Mouse (Mus musculus) heart, postnatal 10 days (tissue): ENCODE results near the gene Tmem208. TPM values are rescaled to one million over a fixed set of nuclear protein-coding genes. Genes with fewer than 3 reads are reported as not detected.

Experiments used
- DNase-seq, 2 experiments: peaks; one replicate each; pipeline ENCODE4 v3.0.0; 2021
- intact Hi-C: fragments of 180-260 bp; cut with DNase I; formaldehyde crosslinking; loops from one replicate; pipeline ENCODE4 v1.15.1; 2025
- total RNA-seq, 2 experiments: library from RNA; stranded (reverse); gene quantifications; 2 replicates each; pipeline ENCODE4 v1.2.3; 2021

Gene Tmem208
- total RNA-seq, 2 experiments from 2014 or later = 30.7 to 31.5 TPM

DNA sequence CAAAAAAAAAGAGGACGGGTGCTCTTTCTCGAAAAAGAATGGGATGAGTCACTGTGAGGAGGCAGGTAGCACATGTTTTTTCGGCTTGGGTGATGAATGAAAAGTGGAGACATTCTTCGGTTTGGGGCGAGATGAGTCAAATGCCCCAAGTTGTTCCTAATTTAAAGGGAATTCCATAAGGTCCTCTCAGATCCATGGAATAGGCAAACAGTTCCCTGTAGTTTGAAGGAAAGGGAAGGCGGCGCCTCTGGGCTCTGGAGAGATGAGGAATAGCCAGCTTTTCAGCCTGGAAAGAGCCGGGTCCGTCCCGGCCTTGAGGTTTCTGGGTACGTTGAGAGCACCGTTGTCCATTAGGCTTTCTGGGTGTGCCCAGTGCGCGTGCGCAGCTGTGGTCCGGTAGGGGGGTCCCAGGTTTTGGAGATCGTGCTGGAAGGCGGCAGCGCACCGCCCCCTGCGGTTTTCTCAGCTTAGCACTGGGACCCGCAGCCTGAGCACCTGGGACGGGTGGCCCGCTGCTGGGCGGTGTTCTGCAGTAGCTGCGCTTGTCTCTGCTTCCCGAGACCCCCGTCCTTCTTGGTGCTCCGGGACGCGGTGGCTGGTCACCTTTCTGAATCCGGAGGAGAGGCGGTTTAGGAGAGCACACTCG is 22.4 kb downstream of the Tmem208 start, which contains the start of gene Slc9a5:
Slc9a5 (plus strand) TSS at position 394 of the 646 bp plus-strand sequence.
- DNase-seq = peak; percentile 60
- intact Hi-C loops = no loop called here

DNA sequence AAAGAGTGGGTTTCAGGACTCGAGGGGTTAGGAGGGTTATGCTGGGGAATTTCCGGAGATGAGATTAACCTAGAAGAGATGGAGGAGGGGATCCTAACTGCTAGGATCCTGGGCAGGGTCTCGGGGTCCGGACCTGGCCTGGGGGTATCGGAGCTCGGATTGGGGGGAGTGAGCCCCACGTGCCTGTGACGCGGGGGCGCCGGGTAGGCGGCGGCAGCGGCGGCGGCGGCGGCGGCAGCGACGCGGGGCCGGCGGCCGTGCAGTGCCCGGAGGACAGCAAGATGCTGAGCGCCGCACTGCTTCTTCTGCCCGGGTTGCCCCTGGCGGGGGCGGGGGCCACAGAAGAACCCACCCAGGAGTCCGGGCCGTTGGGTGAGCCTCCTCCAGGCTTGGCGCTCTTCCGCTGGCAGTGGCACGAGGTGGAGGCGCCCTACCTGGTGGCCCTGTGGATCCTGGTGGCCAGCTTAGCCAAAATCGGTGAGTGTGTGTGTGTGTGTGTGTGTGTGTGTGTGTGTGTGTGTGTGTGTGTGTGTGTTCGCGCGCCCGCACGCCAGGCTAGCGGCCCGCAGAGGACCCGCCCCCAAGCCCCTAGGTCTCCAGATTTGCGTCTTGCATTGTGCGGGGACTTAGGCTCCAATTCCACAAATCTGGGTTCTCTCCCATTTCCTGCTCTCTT is 23.1 kb downstream of the Tmem208 start:
- peak in 1 of 2 experiments; percentile 47 for DNase-seq
- intact Hi-C loops = no loop called here

DNA sequence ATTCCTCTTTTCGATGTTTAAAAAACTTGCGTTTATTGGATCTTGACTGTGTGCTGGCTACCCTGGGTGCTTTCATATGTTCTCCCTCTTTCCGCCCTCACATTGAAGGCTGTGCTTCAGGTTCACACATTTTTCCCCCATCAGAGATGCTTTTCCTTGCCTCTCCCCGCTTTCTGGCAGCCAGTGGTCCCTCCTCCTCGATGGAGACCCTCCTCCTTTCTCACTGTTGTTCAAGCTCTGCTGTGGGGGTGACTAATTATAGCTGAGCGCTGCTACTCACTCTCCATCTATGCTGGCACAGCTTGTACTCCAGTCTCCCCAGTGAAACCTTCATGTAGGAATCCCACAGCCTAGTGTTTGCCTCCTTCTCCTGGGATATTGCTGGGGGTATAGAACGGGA is 24.0 kb downstream of the Tmem208 start:
- no peak for DNase-seq
- intact Hi-C loops = no loop called here

DNA sequence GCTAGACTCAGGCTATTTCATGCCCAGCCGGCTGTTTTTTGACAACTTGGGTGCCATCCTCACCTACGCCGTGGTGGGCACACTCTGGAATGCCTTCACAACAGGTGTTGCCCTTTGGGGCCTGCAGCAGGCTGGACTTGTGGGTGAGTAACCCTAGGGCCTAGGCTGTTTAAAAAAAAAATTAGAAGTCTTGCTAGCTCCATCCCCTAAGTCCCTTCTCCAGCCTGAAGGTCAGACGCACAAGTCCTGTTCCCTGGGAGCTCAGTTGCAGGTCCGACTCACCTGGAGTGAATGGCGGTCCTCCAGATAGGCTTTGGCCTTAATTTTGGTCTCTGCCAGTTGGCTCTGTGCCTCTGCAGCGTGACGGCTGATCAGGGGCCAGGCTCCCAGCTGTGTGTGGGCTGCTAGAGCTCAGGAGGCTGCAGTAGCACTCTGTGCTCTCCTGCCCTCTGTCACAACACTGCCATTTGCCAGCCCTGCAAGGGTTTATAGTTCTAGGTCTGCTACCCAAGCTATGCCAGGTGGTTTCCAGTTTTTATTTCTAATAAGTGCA is 27.5 kb downstream of the Tmem208 start:
- no peak for DNase-seq
- intact Hi-C loops = no loop called here

DNA sequence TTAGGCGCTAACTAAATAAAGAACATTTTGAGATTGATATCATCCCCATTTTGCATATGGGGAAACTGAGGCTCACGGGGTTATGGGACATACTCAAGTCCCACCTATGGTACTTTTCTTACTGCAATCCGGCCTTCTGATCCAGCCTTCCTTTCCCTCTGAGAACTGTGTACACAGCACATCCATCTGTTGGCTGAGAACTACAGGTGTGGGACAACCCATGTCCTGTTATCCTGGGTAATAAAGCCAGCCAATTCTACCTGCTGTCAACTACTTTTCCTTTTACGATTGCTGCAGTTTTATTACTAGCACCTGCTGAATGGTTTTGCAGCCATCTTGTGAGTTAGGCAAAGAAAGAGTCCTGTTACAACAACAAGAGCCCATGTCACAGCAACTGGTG is 28.4 kb downstream of the Tmem208 start:
- intact Hi-C loops = no loop called here
- no peak for DNase-seq

DNA sequence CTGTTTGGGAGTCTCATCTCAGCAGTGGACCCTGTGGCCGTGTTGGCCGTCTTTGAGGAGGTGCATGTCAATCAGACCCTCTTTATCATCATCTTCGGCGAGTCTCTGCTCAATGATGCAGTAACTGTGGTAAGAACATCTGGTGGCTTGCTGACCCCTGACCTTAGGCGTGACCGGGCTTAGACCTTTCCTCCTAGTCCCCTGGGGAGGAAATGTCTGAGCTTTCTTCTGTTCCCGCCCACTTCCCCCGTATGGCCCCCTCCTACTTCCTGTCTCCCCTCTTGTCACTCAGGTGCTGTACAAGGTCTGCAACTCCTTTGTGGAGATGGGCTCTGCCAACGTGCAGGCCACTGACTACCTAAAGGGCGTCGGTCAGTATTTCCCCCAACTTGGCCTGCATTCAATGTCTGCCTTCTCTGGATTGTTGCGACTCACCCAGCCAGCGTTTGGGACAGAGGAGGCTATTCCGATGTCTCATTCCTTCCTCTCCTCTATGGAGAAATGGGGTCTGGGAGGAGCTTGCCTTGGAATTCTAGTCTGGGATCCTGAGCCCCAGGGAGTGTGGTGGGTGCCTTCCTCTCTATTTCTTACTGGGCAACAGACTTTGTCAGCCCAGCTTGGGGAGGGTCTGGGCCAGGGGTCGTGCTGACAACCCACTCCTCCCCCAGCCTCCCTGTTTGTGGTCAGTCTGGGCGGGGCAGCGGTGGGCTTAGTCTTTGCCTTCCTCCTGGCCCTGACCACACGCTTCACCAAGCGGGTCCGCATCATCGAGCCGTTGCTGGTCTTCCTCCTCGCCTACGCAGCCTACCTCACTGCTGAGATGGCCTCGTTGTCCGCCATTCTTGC is 29.2 kb downstream of the Tmem208 start:
- DNase-seq = peak in 1 of 2 experiments; percentile 48
- intact Hi-C loops = loop anchor here (5.0 kb wide), 1 partner anchor 197 kb away; no protein-coding TSS in a partner anchor

DNA sequence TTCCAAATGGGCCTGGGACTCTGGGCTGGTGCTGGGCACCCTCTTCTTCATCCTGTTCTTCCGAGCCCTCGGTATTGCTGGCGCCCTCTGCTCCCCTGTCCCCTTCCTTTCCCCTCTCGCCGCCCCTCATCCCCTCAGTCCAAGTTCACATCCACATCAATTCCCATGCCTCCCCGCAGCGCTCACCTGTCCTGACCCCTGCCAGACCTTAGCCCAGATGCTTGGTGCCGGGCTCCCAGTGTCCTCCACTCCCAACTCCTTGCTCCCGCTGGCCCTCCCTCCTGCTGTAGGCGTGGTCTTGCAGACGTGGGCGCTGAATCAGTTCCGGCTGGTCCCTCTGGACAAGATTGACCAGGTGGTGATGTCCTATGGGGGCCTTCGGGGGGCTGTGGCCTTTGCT is 30.5 kb downstream of the Tmem208 start:
- no peak for DNase-seq
- intact Hi-C loops = loop anchor here (5.0 kb wide), 1 partner anchor 196 kb away; no protein-coding TSS in a partner anchor

DNA sequence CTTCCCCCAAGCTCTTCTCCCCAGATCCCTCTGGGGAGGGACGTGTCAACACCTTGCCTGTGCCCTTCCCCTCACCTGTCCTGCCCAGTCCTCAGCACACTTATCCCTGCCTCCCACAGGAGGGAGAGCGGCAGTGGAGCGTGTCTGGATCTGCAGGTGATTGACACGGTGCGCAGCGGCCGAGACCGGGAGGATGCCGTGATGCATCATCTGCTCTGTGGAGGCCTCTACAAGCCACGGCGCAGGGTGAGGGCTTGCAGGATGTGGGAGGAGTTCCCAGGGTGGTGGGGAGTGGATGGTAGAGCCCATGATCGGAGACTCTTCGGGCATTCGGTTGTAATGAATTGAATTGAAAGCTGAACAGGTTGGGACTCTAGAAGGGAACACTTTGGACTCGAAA is 33.1 kb downstream of the Tmem208 start:
- intact Hi-C loops = loop anchor here (1.0 to 5.0 kb wide), 2 partner anchors 118 to 193 kb away; no protein-coding TSS in a partner anchor
- DNase-seq = no peak

DNA sequence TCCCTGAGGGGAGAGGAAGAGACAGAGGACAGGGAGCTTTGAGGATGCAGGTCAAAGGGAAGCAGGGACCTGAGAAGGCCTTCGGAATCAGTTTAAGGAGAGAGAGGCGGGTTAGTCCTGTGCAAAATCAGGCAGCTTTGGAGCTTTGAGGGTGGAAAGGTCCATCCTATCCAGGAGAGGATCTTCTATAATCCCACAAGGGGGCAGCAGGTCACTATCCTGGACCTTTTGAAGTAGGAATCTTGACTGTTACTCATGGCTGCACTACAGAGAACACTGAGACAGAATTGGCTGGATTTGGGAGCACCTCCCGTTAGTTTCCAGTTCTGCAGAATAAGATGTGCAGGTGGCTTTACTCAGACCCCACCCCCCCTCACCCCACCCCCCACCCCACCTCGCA is 33.5 kb downstream of the Tmem208 start:
- peak in 1 of 2 experiments; percentile 48 for DNase-seq
- intact Hi-C loops = loop anchor here (1.0 to 5.0 kb wide), 3 partner anchors 38 to 193 kb away; no protein-coding TSS in a partner anchor

DNA sequence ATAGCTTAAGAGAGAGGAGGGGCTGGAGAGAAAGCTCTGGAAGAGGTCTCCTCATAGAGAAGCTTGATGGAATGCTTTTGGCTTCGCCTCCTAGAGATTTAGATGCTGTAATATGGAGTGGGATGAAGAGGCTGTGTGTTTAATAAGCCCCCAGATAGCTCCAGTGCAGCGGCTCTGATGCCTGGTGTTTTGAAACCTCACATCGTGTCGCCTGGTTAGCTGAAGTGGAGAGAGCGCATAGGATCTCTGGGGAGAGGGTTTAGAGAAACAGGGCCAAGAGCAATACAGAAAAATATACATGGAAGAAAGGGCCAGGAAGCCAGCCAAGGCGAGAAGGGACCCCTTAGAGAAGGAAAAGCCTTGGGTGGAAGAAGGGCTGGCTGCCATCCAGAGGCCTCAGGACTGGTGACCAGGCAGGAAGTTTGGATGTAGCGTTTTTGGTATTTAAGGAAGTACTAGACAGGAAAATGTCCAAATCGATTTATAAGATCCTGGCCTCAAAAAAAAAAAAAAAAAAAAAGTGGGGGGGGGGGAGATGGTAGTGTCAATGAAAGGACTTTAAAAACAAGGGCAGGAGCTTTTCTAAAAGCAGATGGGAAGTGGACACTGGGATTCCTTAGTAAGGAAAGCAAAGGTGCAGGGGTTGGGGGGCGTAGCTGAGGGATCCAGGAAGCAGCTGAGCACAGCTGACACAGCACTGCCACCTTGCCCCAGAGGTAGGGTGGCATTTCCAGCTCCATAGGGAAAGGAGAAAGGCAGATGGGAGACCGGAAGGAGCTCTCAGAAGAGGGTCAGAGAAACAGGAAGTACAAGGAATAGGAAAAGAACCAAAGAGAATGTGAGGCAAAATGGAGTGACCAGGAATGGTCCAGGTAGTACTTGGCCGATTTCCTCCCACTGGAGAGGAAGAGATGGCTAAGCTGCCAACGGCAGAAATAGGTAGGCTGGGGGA is 35.9 kb downstream of the Tmem208 start:
- DNase-seq = peak; percentile 51 to 56
- intact Hi-C loops = no loop called here

DNA sequence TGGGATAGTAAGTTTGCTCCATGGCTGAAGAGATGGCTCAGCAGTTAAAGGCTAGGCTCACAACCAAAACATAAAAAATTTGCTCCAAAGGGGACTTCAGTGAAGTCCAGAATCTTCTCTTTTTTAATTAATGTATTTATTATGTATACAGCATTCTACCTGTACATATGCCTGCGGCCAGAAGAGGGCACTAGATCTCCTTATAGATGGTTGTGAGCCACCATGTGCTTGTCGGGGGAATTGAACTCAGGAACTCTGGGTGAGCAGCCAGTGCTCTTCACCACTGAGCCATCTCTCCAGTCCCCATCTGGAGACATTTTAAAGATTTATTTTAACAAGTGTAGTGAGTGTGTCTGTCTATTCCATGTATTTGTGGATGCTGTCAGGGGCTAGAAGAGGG is 41.0 kb downstream of the Tmem208 start:
- no peak for DNase-seq
- intact Hi-C loops = loop anchor here (5.0 kb wide), 1 partner anchor 170 kb away; no protein-coding TSS in a partner anchor

DNA sequence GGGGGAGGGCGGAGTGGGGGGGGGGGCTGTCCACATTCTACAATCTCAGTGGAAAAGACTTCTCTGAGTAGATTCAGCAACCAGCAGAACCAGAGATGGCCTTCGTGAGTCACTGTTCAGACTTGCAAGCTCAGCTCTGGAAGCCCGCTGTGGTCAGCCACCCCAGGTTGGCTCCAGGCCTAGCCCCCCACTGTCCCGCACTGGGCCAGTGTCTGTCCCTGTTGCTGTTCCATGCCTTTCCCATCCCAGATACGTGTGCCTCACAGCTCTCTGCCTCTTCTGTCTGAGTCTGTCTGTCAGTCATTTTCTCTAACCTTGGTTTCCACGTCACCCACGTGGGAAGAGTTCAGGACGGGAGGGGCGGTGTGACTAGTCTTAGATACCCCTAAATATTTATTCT is 46.3 kb downstream of the Tmem208 start:
- DNase-seq = no peak
- intact Hi-C loops = no loop called here

DNA sequence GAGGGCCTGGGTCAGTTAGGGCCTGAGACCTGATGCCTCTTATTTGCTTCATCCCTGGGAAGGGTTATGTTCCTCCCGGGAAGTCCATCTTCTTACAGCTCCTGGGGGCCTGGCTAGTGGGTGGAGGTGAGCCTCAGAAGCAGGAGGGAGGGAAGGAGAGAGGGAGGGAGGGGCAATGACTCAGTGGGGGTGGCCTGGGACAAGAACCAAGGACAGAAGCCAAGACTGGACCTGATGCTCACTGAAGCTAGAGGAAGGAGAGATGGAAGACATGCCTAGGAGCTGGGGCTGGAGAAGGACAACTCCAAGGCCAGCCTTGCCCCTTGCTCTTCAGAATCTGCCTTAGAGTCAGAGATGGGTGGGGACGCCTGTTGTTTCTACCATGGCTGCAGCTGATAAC is 46.9 kb downstream of the Tmem208 start, which contains the start of gene Plekhg4:
Plekhg4 (plus strand) TSS at position 243 of the 400 bp plus-strand sequence.
- no peak for DNase-seq
- intact Hi-C loops = no loop called here

DNA sequence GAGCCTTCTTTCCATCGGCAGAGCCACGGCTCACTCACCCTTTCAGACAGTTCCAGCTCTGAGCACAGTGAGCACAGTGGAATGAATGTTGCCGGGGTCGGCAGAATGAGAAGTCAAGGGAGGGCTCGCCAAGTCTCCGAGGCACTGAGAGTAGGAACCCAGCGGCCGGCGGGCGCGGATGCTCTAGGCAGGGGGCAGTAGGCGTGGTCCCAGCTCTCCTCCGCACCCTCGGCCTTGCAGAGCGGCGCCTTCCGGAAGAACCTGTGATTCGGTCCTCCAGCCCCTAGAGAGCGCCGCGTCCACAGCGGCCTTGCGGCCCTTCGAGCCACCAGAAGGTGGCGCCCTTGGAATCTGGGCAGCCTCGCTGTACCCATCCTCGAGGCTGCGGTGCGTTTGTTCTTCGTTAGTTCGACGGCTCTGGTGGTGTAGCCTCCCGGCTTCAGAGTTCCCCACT is 48.4 kb downstream of the Tmem208 start:
- peak in 1 of 2 experiments; percentile 50 for DNase-seq
- intact Hi-C loops = no loop called here

DNA sequence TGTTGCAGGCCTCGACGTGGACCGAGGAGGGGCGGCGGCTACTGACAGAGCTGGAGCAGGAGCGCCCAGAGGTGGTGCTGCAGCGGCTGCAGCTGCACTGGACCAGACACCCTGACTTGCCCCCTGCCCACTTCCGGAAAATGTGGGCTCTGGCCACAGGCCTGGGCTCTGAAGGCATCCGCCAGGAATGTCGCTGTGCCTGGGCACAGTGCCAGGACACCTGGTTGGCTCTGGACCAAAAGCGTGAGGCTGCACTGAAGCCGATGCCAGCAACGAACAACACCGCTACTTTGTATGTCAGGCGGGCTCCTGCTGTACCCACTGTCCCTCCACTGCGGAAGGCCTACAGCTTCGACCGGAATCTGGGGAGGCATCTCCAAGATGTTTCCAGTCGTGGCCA is 52.5 kb downstream of the Tmem208 start:
- peak; percentile 57 to 69 for DNase-seq
- intact Hi-C loops = no loop called here

DNA sequence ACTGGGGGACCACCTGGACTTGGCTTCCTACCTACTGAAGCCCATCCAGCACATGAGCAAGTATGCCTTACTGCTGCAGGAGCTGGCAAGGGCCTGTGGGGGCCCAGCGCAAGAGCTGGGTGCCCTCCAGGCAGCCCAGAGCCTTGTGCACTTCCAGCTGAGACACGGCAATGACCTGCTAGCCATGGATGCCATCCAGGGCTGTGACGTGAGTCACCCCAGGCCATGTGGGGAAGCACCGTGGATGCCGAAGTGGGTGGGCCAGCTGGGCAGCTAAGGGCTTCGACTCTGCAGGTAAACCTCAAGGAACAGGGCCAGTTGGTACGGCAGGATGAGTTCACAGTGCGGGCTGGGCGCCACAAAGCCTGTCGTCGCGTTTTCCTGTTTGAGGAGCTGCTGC is 54.2 kb downstream of the Tmem208 start:
- DNase-seq = no peak
- intact Hi-C loops = no loop called here

DNA sequence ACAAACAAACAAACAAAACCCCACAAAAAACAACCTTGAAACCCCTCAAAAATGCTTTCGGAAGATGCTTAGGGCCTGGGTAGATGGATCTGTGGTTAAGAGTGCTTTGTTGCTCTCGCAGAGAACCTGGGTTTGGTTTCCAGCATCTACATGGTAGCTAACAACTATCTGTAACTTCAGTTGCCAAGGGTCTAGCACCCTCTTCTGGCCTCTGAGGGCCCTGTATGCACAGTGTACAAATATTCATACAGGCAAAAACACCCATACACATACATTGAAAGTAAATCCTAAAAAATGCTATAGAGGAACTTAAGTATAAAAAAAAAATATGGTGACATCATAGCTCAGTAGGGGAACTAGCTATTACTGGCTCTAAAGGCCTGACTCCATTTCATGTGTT is 57.9 kb downstream of the Tmem208 start:
- intact Hi-C loops = no loop called here
- DNase-seq = no peak
